Mouse (Mus musculus) layer of hippocampus, postnatal 10 days (tissue): ENCODE measurements at regions not wholly inside any gene's neighbourhood (a gene's known extent, or its start where the extent isn't known, plus 50 kb on each side); places are given as distances from the start of the nearest gene placed in this dataset.

Experiments
- DNase-seq, 2 experiments: peaks; one replicate each; pipeline ENCODE4 v3.0.0; 2021; ENCODE audit warnings: low spot score in 2 of 2

DNA sequence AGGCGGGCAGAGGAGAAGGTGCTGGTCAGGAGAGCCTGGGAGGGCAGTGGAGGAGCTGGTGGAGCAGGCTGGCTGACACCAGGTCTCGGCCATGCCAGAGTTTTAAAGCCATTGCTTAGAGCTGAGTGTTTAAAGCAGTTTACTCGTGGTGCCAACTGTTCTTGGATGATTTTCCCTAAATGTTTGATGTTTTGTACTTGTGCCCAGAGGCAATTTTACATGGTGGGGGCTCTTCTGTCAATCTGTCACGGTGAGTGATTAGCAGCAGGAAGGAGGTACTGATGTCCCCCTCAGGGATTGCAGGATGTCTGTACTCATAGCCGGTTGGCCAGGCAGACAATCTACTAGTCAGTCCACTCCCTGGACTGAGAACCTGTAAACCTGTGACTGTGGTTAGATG, 156.7 kb upstream of the 4931429L15Rik start:
- no peak for DNase-seq

DNA sequence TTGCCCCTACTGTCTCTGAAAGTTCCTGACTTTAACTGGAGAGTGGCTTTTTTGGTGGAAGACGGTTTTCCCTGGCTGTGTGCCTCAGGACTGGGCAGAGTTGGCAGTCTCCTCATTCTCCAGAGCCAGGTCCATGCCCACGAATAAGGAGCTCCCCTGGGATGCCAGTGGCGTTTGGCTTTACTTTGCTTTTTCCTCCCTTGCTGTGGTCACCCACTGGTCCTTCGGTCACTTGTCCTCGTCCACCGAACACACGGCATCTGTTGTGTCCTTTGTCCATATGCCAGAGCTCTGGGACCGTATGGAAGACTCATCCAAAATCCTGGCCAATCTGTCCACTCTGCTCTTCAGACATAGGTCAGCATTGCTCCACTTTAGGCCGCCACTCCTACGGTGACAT, 153.9 kb upstream of the 4931429L15Rik start:
- DNase-seq, result no peak

DNA sequence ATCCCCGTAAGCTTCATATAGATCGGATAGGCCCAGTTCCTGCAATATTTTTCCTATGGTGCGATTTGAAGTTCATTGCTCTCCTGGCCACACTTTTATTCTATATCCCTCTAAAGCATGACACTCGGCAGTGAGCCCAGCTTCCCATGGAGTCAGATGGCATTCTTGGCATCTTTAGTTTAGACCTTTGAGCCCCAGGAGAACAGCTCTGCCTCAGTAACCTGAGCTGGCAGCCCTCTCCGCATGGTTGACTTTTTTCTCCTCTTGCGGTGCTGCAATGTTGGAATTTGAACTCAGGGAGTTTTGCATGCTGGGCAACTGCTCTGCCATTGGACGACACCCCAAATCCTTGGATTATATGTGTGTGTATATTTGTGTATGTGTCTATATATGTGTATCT, 149.7 kb upstream of the 4931429L15Rik start:
- no peak for DNase-seq

DNA sequence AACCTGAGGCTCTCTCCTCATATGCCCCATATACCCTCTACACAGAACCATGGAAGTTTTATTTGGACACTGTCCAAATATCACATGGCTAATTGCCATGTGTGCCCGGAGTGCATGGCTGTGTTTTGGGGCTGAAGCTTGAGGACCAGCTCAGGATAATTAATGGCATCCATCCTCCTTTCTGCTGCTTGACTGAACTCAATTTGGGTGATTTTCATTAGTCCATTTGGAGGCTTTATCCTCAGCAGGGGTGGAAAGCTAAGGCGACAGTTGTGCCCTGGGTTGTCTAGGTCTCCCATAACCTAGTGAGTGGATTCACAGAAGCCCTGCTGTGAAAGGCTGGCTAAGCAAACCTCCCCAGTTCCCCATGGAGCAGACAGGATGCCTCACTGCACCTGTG, 148.5 kb upstream of the 4931429L15Rik start:
- no peak for DNase-seq

DNA sequence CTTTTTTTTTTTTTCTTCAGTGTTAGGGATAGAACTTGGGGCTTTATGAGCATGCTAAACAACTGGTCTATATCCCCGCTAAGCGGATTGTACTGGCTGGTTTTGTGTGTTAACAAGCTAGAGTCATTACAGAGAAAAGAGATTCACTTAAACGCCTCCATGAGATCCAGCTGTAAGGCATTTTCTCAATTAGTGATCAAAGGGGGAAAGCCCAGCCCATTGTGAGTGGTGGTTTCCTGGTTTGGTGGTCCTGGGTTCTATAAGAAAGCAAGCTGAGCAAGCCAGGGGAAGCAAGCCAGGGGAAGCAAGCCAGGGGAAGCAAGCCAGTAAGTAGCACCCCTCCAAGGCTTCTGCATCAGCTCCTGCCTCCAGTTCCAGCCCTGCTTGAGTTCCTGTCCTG, 147.9 kb upstream of the 4931429L15Rik start:
- DNase-seq, result no peak

DNA sequence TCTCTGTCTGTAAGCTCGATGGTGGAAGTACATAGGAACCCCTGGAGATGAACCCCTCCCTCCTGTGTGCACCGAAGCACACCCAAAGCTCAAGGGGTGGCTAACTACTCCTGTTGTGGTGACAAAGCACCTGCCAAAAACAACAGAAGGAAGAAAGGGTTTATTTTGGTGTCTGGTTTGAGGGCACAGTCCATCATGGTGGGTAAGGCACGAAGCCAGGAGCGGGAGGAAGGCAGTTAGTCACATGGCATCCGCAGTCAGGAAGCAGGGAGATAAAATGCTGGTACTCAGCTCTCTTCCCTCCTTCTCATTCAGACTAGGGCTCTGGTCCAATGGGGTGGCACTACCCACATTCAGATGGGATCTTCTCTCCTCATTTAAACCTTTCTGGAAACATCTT, 142.9 kb upstream of the 4931429L15Rik start:
- DNase-seq, result no peak

DNA sequence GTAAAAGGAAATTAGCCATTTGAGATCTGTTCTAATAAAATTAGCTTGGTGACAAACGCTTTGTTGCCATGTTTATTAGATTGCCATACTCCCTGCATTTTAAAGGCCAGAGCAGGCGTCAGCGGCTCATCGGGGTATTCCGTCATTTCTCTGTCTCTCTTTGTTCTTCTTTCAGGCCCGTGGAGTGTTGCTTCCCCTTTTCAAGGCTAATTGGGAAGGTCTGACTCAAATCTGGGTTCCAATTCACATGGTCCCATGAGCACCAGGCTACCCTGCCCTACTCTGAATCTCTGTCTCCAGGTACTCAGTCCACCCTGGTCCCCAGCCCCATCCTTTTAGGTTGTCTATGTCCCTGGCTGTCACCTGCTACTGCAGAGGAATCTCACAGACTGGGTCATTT, 138.2 kb upstream of the 4931429L15Rik start:
- DNase-seq, result no peak

GRCm38 (mm10) chr9:46454807-46455610, 135.2 kb upstream of the 4931429L15Rik start:
- DNase-seq, result peak in 1 of 2 experiments; percentile 32

DNA sequence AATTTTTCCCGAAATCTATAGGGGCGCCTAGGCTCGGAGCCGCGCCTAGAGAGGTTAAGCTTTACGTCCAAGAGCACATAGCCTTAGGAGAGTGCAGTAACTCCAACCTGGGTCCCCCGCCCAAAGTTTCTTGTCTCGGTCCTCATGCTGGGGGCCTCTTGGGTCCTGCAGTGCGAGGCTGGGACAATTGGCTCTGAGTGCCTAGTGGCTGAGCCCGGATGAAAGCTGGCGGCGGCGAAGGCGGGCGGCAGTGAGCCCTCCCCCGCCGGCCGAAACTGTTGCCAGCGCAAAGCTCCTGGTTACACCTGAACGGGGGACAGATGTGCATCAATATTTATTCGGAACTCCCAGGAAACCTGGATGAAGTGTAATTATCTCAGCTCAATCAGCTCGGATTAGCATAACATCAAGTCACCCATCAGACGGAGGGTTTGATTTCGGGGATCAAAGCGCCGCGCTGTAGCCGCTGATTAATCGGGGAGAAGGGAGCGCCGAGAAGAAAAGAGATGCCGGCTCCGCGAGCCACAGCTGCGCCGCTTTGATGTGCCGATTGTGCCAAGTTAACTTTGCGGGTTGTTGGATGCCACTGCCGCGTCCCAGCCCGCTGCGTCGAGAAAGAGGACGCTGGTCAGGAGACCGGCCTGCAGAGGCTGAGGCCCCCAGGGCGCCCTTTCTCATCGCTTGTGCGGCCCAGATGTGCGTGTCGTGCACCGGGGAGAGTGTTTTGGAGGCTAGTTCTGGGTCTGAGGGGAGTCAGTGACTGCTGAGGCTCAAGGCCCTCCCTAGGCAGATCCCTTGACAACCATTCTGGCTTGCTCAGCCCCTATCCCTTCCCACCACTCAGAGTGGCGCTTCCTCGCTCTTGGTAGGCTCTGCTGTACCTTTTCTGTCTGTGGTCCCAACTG, 123.7 kb upstream of the 4931429L15Rik start:
- DNase-seq, result no peak

- DNase-seq, result no peak
Observed at GRCm38 (mm10) chr9:46442739-46443181, 123.0 kb upstream of the 4931429L15Rik start.

DNA sequence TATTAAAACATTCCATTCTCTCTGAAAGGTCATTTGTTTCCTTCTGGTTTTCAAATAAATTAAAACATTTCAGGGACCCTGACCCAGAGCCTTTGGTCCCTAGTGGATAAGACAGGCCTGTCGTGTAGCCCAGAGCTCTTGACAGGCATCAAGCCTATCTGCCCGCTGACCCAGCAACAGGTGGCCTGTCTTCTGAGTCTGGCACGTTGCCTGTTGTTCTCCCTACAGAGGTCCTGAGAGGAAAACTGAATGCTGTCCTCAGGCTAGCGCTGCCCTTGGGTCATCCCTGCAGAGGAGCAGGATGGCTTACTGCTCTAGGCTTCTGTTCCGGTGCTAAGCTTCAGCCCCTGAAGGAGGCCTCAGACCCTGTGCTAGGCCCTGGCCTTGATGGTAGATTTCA, 120.4 kb upstream of the 4931429L15Rik start:
- DNase-seq, result no peak

DNA sequence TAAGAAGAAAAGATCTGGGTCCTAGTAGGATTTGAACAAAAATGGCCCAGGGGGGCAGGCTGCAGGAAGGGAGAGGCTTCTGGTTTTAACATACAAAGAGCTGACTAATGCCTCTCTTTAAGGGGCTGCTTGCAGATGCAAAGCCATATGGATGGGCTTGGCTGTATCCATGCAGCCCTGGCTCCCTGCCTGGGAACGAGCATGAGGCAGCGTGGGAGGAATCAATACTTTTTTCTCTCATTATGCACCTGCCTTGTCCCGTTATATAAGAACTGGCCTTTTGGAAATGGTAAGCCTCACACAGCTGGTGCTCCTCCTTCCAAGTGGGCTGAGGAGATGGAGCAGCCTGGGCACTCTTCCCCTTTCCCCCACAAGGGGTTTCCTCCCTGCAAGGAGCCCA, 114.9 kb upstream of the 4931429L15Rik start:
- peak; percentile 80 to 82 for DNase-seq

GRCm38 (mm10) chr9:46433716-46434115, 113.9 kb upstream of the 4931429L15Rik start:
- DNase-seq, result no peak

DNA sequence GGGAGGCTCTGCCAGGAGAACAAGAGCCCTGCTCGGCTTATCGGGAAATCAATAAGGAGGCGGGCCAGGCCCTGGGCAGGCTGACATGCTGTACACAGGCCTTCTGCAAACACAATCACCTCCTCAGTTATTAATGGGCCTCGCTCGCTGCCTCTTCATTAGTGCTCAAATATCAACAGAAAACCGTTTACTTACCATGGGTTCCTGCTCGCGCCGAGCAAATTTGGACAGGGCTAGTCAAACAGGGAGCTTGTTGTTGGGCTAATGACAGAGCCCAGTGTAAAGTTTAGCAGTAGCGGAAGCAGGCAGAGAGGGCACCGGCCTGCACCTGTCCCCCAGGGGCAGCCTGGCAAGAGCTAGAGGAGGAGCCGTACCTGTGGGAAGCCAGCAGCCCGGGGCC, 111.3 kb upstream of the 4931429L15Rik start:
- DNase-seq, result no peak

DNA sequence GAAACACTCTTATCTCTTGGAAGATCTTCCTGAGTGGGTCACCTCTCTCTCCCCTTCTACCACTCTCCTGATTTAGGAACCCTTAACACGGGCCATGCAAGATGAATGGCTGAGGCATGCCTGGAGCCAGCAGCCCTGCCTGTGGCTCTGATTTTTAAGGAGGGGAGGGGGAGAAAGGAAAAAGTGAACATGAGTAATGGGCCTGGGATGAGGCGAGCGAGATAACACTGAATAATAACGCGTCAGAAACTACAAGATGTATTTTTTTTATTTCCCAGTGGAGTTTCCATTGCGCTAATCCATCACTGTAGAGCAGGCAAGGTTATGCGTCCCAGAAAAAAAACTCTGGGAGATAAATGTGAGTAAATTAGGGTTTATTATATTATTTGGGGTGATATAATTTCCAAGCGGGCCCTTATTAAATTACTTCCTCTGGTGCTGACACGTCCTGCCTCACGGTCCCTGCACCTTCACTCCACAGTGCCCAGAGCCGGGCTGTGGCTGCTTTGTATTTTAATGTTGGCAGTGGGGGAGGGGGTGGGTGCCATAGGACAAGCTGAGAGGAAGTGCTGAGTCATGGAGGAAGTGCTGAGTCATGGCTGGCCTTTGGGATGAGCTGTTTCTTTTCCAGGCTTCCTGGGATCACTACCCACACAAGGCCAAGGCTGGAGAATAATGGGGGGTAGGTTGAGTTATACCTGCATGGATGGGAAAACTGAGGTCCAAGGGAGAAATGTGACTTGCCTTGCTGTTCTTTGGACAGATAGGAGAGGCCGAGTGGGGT, 103.6 kb upstream of the 4931429L15Rik start:
- DNase-seq, result no peak

- no peak for DNase-seq
Observed at GRCm38 (mm10) chr9:46421688-46422274, 102.0 kb upstream of the 4931429L15Rik start.

- no peak for DNase-seq
Observed at GRCm38 (mm10) chr9:46411686-46412085, 91.9 kb upstream of the 4931429L15Rik start.

DNA sequence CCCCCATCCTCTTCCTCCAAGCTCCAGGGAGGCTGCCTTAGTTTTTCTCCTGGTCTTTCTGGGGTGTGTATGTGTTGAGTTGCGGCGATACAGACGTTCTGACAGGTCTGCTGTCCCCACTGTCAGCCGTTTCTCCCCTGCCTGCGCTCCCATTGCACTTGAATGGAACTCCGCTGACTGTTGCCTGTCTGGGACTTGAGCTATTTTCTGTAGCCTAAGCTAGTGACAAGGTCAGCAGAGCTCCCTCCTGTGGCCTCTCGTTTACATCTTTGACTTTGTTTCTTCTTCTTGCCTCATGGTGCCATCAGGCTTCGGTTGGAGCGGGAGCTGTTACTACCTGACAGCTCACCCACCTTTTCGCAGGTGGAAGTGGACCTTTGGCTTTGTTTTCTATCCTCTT, 89.0 kb upstream of the 4931429L15Rik start:
- DNase-seq, result no peak

DNA sequence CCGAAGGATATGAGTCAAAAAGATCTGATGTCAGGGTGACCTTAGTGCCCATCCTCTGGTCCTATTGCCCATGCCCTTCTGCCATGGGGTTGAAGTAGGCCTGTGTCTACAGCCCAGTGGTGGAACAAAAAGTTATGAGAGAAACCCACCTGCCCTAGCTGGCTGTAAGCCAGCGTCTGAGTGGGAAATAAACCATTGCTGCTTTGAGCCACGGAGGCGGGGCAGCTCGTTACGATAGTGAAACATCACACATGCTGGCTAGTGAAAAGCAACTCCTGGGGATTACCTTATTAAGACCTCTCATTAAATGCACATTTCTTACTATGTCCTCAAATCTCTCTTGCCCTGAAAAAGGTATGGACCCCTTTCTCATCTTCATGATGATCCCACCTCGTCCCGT, 86.8 kb upstream of the 4931429L15Rik start:
- DNase-seq, result no peak

- no peak for DNase-seq
Observed at GRCm38 (mm10) chr9:46396591-46396990, 76.8 kb upstream of the 4931429L15Rik start.

DNA sequence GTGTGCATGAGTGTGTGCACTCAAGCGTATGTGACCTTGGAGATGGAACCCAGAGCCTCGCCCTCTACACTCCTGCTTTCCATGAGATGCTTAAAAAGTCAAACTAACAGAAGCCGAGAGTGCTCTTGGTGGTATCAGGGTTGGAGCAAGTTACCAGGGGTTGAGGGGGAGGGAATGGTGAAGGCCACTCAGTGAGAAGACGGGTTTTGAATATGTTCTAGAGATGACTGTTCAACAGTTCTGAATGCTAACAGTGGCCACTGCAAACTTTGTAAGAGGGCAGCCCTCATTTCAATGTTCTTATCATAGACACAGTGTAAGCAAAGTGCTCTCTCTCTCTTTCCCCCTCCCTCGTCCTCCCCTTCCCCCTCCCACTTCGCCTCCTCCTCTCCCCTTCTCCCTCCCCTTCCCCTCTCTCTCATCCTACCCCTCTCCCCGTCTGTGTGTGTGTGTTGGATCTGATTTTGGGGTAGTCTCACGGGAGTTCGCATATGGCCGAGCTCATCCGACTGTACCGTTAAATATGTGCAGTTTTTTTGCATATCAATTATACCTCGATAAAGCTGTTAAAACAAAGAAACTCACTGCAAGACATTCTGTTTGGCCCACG, 75.5 kb upstream of the 4931429L15Rik start:
- DNase-seq, result no peak
